Mouse (Mus musculus): ENCODE data around the gene Hyal2.

DNA sequence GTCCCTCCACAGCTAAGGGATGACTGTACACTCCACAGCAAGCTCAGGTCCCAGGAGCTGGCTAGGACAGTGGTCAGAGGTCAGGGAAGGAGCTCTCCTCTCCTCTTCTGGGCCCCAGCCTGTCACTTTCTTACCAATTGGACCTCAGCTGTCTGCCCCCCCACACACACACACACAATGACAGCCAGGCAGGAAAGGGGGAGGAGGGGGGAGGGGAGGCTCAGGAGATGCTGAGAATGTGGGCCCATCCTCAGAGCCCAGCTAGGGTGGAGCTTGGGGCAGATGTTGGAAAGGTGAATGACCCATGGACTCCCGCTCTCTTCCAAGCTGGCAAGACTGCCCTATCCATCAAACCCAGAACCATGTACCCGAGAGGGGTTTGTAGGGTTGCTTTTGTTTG lies 39.3 kb downstream of the Hyal2 start:
- TF ChIP-seq CTCF (IDR thresholded peaks at IDR 0.05; ENCODE audit: low read depth) (no peak), EP300 (IDR thresholded peaks at IDR 0.05; ENCODE audit: low read depth) (no peak)

Measured in liver, postnatal 0 days (tissue).